Mouse (Mus musculus) hindbrain, embryonic 16.5 days (tissue): Measurements from ENCODE around the gene Capza2. TPM values are rescaled to one million over a fixed set of nuclear protein-coding genes. Genes with fewer than 3 reads are reported as not detected.

ENCODE experiments used
- polyA plus RNA-seq: library from polyadenylated mRNA; unstranded; fragments of >200 nt; fragmentation: Nextera tagmentation; extraction: Ambion mirVana; gene quantifications from 2 replicates; pipeline ENCODE4 v1.2.1, GENCODE M21; 2015

The Capza2 gene
- polyA plus RNA-seq, 1 experiment from 2014 or later: 258 TPM

Other genes with a start within 250 kb of the Capza2 start
- 1.8 and 2.2 TPM in 2 replicates for gene Met, start 172.4 kb upstream of the Capza2 start, polyA plus RNA-seq
- 50.8 and 56.3 TPM in 2 replicates for gene St7, start 56.7 kb downstream of the Capza2 start, polyA plus RNA-seq